Mouse (Mus musculus): ENCODE results near the gene Zkscan6.

DNA sequence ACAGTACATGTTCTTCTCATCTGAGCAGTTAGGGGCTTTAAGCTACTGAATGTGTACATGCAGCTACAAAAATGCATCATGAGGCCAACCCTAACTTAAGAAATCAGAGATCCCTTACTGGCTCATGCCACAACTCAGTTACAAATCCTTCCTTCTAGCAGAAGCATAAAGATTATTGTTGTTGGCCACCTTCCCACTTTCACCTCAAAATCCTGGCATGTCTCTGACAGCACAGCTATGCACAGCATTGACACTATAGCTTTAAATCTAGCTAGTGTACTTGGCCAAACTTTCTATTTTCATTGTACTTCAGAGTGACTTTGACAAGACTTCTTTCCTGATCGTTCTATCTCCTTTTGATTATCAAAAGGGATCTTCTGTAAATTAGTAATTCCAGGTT lies 27.9 kb upstream of the Zkscan6 start:
- TF ChIP-seq CTCF (conservative IDR thresholded peaks at IDR 0.05; ENCODE audit: low read length) (no peak), NANOG (IDR thresholded peaks at IDR 0.05; ENCODE audit: borderline replicate concordance, low read length) (no peak), POU5F1 (IDR thresholded peaks at IDR 0.05; ENCODE audit: borderline replicate concordance, low read length) (no peak)

All from E14TG2a.4 (cell line).